Mouse (Mus musculus) hindbrain, embryonic 13.5 days (tissue): ENCODE results near the gene 4930447F04Rik. TPM values are rescaled to one million over a fixed set of nuclear protein-coding genes. Genes with fewer than 3 reads are reported as not detected.

Experiments used
- ATAC-seq: fragments of 200-750 bp; cut with Nextera tagmentation; 2 replicates; pipeline ENCODE4 v1.8.0; 2017; ENCODE audit warnings: moderate TSS enrichment; ENCODE audit not compliant: low FRiP score
- H3K27ac ChIP-seq: fragments of 300-500 bp; sonication (generic); 2 replicates; pipeline ENCODE4 v1.5.1; 2015; ENCODE audit warnings: inconsistent platforms, mild to moderate bottlenecking, moderate library complexity
- H3K27me3 ChIP-seq: fragments of 300-500 bp; sonication (generic); 2 replicates; pipeline ENCODE4 v1.6.1; 2015; ENCODE audit warnings: mild to moderate bottlenecking, inconsistent platforms
- H3K36me3 ChIP-seq: fragments of 300-500 bp; sonication (generic); 2 replicates; pipeline ENCODE4 v1.6.1; 2015; ENCODE audit warnings: mild to moderate bottlenecking, inconsistent platforms
- H3K4me1 ChIP-seq: fragments of 300-500 bp; sonication (generic); replicated peaks from 2 replicates; pipeline ENCODE4 v1.6.1; 2015; ENCODE audit warnings: inconsistent platforms
- H3K4me2 ChIP-seq: fragments of 300-500 bp; sonication (generic); 2 replicates; pipeline ENCODE4 v1.6.1; 2015; ENCODE audit warnings: inconsistent platforms, mild to moderate bottlenecking, moderate library complexity
- H3K4me3 ChIP-seq: fragments of 300-500 bp; sonication (generic); 2 replicates; pipeline ENCODE4 v1.5.1; 2015; ENCODE audit warnings: mild to moderate bottlenecking, inconsistent platforms
- H3K9ac ChIP-seq: fragments of 300-500 bp; sonication (generic); 2 replicates; pipeline ENCODE4 v1.6.1; 2015; ENCODE audit warnings: mild to moderate bottlenecking, inconsistent platforms
- H3K9me3 ChIP-seq: fragments of 300-500 bp; sonication (generic); 2 replicates; pipeline ENCODE4 v1.6.1; 2016; ENCODE audit warnings: inconsistent platforms
- WGBS: fragments of 180-500 bp; shearing (Covaris S2); methylation state at CpG from one replicate; pipeline ENCODE4 v1.1.7; 2015; 5-methylcytosine and 5-hydroxymethylcytosine counted together
- polyA plus RNA-seq: library from polyadenylated mRNA; unstranded; fragments of >200 nt; fragmentation: Nextera tagmentation; extraction: Ambion mirVana; gene quantifications from 2 replicates; pipeline ENCODE4 v1.2.1, GENCODE M21; 2015

Gene 4930447F04Rik
- not detected in 2 replicates for polyA plus RNA-seq

DNA sequence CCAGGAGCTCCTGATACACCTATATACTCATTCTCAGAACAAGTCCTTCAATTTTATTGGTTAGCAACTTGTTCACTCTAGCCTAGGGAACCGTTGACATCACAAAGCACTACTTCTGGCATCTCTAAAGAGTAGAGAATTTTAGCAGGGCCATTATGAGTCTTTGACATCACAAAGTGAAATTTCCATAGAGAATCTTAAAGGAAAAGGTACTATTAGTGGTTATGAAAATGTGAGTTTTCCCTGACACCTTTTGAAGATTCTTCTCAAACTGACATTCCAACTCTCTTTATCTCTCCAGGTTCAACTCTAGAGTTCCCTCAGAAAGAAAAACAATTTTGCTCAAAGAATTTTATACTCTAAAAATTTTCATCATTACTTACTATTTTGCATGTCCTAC is at the start of gene 4930447F04Rik:
TSS of gene 4930447F04Rik (minus strand) at position 101 of the 400 bp plus-strand sequence.
- no peaks in the 10 kb centered on the region for H3K4me1 ChIP-seq
- no peaks in the 10 kb centered on the region for H3K27me3 ChIP-seq
- H3K27ac ChIP-seq, result no peak within 1 kb of the TSS
- H3K4me3 ChIP-seq, result no peak within 1 kb of the TSS
- H3K9ac ChIP-seq, result no peak within 1 kb of the TSS
- WGBS, result 94% methylated on average over 1 of the region's 1 CpGs
- no peak for ATAC-seq
- no peaks in the 10 kb centered on the region for H3K36me3 ChIP-seq
- no peaks in the 10 kb centered on the region for H3K9me3 ChIP-seq
- H3K4me2 ChIP-seq, result no peak within 1 kb of the TSS
